Mouse (Mus musculus) lung, postnatal 14 days (tissue): ENCODE measurements around the gene Xndc1.
A peak's percentile ranks its signal among the peaks of the same experiment; 100 is the strongest.
"Not testable (repeated sequence)": the region's sequence is repeated elsewhere in the genome, so short reads cannot be mapped to it uniquely, and the experiment has no call there.

Source experiments
- DNase-seq: peaks from one replicate; pipeline ENCODE4 v3.0.0; 2021

Xndc1 gene

GRCm38 (mm10) chr7:102065046-102065891 is at the start of gene Xndc1, which contains the start of the genes Rnf121 and Xntrpc:
Gene Xndc1, plus strand, starts transcription at chr7:102065511.
Gene Rnf121, minus strand, starts transcription at chr7:102065469.
Gene Xntrpc, plus strand, starts transcription at chr7:102065713.
- DNase-seq, result peak; percentile 89

GRCm38 (mm10) chr7:102016936-102017335 is 48.4 kb upstream of the Xndc1 start:
- no peak for DNase-seq

- no peak for DNase-seq
These were observed 47.9 kb upstream of the Xndc1 start for GRCm38 (mm10) chr7:102017452-102017851.

- DNase-seq, result peak; percentile 36
These were observed 47.3 kb upstream of the Xndc1 start for GRCm38 (mm10) chr7:102018034-102018433.

- DNase-seq, result no peak
These were observed 46.7 kb upstream of the Xndc1 start, which contains the start of gene Il18bp for GRCm38 (mm10) chr7:102018590-102018989. Gene Il18bp, minus strand, starts transcription at chr7:102018690.

GRCm38 (mm10) chr7:102019362-102019761 is 45.9 kb upstream of the Xndc1 start:
- DNase-seq, result no peak

GRCm38 (mm10) chr7:102020934-102021333 is 44.4 kb upstream of the Xndc1 start:
- not testable (repeated sequence) for DNase-seq

- no peak for DNase-seq
These were observed 41.5 kb upstream of the Xndc1 start for GRCm38 (mm10) chr7:102023821-102024220.

- DNase-seq, result no peak
These were observed 39.9 kb upstream of the Xndc1 start for GRCm38 (mm10) chr7:102025187-102026119.

GRCm38 (mm10) chr7:102034904-102035303 is 30.4 kb upstream of the Xndc1 start:
- no peak for DNase-seq

- no peak for DNase-seq
These were observed 29.8 kb upstream of the Xndc1 start for GRCm38 (mm10) chr7:102035534-102035933.

GRCm38 (mm10) chr7:102037318-102037717 is 28.0 kb upstream of the Xndc1 start:
- no peak for DNase-seq

- DNase-seq, result no peak
These were observed 23.0 kb upstream of the Xndc1 start for GRCm38 (mm10) chr7:102042314-102042713.

GRCm38 (mm10) chr7:102048524-102048923 is 16.8 kb upstream of the Xndc1 start:
- not testable (repeated sequence) for DNase-seq

- no peak for DNase-seq
These were observed 4.0 kb upstream of the Xndc1 start for GRCm38 (mm10) chr7:102061353-102061752.

- DNase-seq, result no peak
These were observed 3.1 kb upstream of the Xndc1 start for GRCm38 (mm10) chr7:102062203-102062602.

- DNase-seq, result no peak
These were observed 1.4 kb upstream of the Xndc1 start for GRCm38 (mm10) chr7:102063891-102064290.

GRCm38 (mm10) chr7:102064655-102065045 is 661 bp upstream of the Xndc1 start:
- no peak for DNase-seq

GRCm38 (mm10) chr7:102066363-102066762 is 1.1 kb downstream of the Xndc1 start:
- no peak for DNase-seq

- DNase-seq, result peak; percentile 35
These were observed 11.5 kb downstream of the Xndc1 start for GRCm38 (mm10) chr7:102076714-102077296.

GRCm38 (mm10) chr7:102078517-102078916 is 13.2 kb downstream of the Xndc1 start:
- DNase-seq, result peak; percentile 46

GRCm38 (mm10) chr7:102080311-102080710 is 15.0 kb downstream of the Xndc1 start:
- DNase-seq, result no peak

- no peak for DNase-seq
These were observed 16.5 kb downstream of the Xndc1 start for GRCm38 (mm10) chr7:102081784-102082183.
